Mouse (Mus musculus) ES-E14 (cell line): ENCODE results near the gene Itgb5.

ENCODE experiments used
- CHD2 ChIP-seq: IDR thresholded peaks from 2 replicates; pipeline ENCODE4 v1.6.1; 2014; ENCODE audit warnings: mild to moderate bottlenecking, low read depth, low read length, inconsistent platforms
- HCFC1 ChIP-seq: IDR thresholded peaks from 2 replicates; pipeline ENCODE4 v1.6.1; 2012; ENCODE audit warnings: low read length, inconsistent platforms, borderline replicate concordance; ENCODE audit not compliant: insufficient read depth
- MAFK ChIP-seq: IDR thresholded peaks from 2 replicates; pipeline ENCODE4 v1.6.1; 2014; ENCODE audit warnings: mild to moderate bottlenecking, low read depth, low read length, inconsistent platforms; ENCODE audit not compliant: insufficient read depth
- ZNF384 ChIP-seq: IDR thresholded peaks from 2 replicates; pipeline ENCODE4 v1.6.1; 2012; ENCODE audit warnings: low read depth, low read length, inconsistent platforms

GRCm38 (mm10) chr16:33921514-33921913 is 92.0 kb downstream of the Itgb5 start:
- TF ChIP-seq ZNF384 (no peak), MAFK (no peak), HCFC1 (no peak), CHD2 (no peak)
